Mouse (Mus musculus) urinary bladder, postnatal 14 days (tissue): ENCODE data around the gene Fam241a.

ENCODE experiments used
- DNase-seq: peaks from one replicate; pipeline ENCODE4 v3.0.0; 2021; ENCODE audit warnings: low spot score

Gene Fam241a

GRCm38 (mm10) chr3:127875059-127875458, 21.1 kb downstream of the Fam241a start:
- no peak for DNase-seq

GRCm38 (mm10) chr3:127874254-127874883, 21.8 kb downstream of the Fam241a start:
- no peak for DNase-seq

DNA sequence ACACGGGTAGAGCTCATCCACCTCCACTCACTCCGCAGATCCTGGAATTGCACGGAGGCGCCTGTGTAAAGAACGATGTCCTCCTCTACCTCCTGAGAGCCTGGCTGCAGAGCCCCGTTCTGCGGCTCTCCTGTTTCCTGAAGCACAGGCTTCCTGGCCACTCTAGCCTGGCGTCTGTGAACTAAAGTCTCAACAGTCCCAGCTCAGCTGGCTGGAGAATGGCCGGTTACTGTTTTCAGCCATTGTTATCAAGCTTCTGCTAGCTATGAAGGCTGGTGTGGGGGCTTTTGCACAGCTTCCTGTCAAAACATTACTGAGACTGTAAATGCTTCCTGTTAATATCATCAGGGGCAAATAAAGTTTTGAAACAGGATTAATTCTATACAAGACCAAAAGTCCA, 24.5 kb downstream of the Fam241a start:
- DNase-seq, result no peak

DNA sequence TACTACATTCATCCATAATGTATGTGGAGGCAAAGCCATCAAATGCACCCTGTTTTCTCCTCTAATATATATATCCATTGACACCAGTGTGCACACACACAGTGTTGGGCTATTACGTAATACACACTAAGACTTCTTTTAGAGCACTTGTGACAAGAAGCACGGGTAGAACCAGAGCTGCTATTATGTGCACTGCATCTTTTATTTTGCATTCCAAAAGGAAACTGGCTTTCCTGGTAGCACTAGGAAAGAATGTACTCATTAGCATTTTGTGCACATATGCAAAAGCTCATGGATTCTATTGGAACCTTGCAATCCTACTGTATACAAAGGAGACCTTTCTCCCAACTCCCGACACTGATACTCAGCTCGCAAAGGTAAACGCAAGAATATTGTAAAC, 27.2 kb downstream of the Fam241a start:
- DNase-seq, result no peak

DNA sequence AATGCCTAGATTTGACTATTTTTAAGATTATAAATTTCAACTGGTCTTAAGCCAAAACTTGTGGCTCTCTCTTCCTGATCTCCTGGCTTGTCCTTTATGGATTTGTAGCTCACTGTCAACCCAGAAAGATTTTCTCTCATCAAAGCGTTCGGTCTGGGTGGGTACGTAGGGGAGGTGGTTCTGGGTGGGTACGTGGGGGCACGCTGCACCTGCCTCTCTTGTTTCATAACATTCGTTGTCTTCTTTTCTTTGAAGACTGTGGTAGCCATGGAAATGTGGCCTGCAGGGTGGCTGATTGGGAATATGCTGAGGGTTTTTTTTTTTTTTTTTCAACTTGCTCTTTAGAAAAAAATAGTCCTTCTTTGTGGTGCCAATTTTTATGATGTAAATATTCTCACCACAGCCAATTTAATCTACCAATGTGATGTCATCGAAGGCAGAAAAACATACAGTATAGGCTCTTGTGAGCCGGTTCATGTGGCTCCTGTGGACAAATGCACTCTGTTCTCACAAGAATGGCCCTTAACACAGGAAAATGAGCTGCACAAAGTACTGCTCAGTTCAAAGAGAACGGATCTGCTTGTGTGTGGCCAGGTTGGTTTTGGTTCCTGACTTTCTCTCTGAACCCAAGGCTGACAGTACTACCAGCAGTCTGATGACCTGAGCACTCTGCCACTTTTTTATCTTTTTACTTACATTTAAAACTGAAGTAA, 27.9 kb downstream of the Fam241a start:
- DNase-seq, result no peak

GRCm38 (mm10) chr3:127864242-127864641, 31.9 kb downstream of the Fam241a start:
- DNase-seq, result no peak

GRCm38 (mm10) chr3:127863571-127863970, 32.6 kb downstream of the Fam241a start:
- no peak for DNase-seq

DNA sequence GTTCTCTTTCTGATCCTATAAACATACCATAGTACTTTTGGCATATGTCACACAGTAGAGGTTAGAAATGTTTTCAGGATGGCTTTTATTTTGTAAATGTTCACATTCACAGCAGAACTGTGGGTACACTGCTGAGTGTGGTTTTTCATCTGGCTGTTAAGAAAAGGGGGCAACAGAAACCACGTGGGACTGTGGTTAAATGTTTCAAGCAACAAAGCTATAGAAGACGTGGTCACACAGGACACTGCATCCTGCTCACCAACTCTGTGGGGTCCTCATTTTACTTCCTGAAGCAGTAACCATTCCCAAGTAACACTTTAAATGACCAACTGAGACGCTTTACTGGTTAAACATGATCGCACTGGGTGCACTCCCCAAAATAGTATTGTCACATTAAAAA, 33.6 kb downstream of the Fam241a start:
- DNase-seq, result no peak

DNA sequence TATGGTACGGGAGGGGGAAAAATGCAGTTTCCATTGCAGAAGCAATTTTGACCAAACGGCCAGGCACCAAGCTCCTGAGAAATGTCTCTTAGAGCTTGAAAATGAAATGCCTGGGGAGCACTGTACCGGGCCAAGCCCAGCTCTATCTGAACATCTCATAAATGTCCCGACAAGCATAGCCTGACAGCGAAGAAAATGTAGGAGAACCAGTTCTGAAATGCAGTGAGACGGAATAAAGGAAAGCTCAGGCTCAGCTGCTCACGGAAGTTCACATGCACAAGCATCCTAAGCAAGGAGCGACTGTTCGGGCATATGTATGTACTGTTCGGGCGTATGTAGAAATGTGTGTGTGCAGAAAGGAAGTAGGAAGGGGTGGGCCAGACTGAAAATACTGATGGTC, 34.8 kb downstream of the Fam241a start:
- DNase-seq, result peak; percentile 54

DNA sequence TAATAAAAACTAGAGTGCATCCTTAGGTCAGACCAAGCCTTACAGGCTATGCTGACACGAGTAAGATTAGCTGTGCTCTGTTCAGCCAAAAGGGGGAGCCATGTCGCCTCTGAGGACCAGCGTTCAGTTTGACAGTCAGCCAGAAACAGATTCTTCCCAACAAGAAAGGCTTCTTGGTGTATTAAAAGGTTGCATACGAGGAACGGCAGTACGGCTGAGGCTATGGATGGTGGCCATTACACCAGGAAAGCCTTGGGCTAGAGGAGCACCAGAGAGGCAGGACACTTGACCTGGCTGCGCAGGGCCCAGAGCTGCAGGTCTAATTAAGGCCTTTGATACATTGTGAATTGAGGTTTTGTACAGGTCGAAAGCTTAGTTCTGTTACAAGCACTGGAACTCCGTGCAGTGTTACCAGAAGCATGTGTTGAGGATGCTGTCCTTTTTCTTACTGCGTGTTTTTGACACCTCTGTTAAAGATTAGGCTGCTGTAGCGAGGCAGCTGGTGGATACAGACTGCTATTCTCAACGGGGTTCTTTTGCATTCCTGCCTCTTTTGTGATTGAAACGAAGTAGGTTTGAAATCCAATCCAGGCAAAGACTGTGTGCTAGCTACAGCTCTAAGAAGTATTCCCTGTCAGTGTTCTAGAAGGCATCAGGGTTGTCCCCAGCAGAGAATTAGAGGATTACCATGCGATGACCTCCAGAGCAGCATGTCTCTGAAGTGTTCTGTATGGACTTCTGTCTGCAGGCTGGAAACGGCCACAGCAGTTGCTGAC, 42.5 kb downstream of the Fam241a start:
- peak; percentile 86 for DNase-seq

GRCm38 (mm10) chr3:127852722-127853121, 43.4 kb downstream of the Fam241a start:
- no peak for DNase-seq

GRCm38 (mm10) chr3:127850776-127851646, 45.1 kb downstream of the Fam241a start:
- no peak for DNase-seq

DNA sequence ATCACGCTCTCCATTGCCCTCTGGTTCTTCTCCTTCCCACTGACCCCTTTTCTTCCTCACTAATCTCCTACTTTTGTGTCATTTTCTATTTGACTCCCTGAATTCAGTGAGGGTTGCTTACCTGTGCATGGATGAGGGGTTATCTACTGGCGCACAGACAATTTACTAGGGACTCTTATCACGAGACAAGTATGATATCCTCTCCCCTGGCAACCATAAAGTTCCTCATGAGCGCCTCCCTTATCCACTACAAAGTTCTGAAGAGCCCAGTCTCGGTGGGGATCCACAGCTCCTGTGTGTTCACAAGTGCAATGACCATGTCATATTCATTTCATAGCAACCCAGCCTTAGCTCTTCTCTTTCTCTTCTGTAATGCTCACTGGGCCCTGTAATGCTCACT, 46.2 kb downstream of the Fam241a start:
- no peak for DNase-seq

- no peak for DNase-seq
These were observed 47.9 kb downstream of the Fam241a start for GRCm38 (mm10) chr3:127848088-127848808.

GRCm38 (mm10) chr3:127843941-127844327, 52.2 kb downstream of the Fam241a start:
- DNase-seq, result no peak

DNA sequence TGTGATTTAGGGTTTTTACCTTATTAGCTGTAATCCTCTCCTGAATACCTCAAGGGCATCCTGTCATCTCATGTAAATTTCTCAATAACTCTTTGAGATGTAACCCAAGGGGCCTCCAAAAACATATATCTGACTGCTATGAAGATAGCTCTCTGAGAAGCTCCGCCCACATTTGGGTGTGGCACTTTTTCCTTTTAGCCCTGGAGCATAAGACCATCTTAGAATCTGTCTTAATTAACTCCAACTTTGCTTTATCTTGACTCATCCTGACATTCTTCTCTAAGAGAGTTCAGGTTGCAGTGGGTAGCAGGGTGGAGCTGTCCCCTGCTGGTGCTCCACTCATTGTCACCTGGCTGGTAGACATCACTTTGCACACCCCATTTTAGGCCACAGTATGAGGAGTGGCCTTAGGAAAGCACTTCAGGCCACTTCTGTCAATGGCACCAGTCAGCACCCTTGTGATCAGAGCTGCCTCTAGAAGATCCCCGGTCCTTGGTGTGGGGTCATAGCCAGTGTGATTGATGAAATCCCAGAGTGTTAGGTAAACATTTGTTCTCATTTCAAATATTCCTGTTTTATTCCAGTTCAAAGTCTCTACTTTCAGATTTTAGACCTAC, 52.7 kb downstream of the Fam241a start:
- DNase-seq, result no peak

DNA sequence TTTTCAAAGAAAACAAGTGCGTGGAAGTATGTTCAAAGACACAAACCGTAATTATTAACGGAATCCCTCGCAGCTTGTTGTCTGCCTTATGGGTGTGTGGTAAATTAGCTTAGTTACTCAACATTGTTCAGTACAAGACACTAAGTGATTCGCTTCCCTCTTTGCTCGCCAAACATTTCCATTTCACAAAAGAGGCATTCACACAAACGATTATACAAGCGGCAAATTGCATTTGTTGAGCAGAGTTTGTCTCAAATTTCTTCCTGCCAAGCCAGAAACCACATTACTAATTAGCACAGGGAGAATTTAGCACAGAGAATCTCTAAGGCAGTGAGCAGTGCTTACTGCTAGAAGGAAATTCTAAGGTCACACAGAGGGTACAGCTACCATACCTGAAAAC, 54.2 kb downstream of the Fam241a start:
- DNase-seq, result no peak

GRCm38 (mm10) chr3:127837972-127838644, 58.0 kb downstream of the Fam241a start:
- DNase-seq, result no peak

DNA sequence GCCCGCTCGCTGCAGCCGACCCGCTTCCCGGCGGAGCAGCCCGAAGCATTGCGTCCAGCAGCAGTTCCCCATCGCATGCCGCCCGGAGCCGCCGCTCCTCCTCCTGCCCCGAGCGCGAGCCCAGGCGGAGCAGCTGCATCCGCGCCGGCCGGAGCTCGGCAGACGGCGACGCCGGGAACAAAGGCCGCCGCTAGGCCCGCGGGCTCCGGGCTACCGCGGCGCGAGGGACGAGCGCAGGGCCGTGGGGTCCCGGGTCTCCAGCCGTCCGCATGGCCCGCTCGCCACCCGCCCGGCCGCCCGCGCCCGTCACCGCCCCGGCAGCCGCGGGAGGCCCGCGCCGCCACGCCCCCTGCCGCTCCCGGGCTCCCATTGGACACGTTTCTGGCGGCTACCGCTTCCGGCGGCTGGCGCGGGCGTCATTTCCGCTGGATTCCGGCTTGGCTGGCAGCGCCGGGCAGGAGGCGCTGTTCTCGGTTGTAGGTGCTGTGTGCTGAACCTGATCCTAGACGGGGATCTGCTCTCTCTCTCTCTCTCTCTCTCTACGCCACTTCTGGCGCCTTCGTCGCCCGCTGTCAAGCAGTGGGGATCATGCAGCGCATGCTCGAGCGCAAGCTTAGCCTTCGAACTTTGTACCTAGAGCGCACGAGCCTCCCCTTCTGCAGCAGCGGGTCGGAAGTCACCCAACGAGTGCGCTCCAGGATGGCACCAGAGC, 58.8 kb downstream of the Fam241a start, which contains the start of gene Ap1ar:
TSS of gene Ap1ar (minus strand) at position 370 of the 712 bp plus-strand sequence.
- DNase-seq, result peak; percentile 95

DNA sequence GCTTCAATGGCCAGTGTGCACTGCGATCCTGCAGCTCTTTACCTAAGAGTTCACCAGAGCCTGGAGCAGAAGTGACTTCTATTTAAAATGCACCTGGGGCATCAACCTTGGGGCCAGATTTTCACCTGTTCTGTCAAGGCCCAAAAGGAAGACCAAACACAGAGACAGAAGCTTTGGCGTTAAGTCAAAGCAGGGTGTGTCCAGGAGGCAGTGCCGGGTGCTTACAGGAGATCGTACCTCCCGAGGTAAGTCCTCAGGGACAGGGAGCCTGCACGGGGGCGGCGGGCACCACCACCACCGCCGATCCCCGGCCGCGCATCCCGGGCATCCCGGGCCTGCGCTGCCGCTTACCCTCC, 59.3 kb downstream of the Fam241a start:
- DNase-seq, result no peak
